Mouse (Mus musculus): ENCODE data around the gene Sqstm1. TPM values are rescaled to one million over a fixed set of nuclear protein-coding genes. Genes with fewer than 3 reads are reported as not detected.

The Sqstm1 gene
- polyA plus RNA-seq, 1 experiment from 2014 or later: 809 TPM

- Histone ChIP-seq H3K4me3 (ENCODE audit: inconsistent target) (no peak overlapping the region), H3K79me2 (ENCODE audit: inconsistent target) (no peaks in the 10 kb centered on the region), H3K36me3 (ENCODE audit: inconsistent target) (peaks cover 87% of the 10 kb centered on the region), H3K27ac (no peak overlapping the region)
- WGBS (ENCODE audit: missing documents): 89% methylated on average over 16 of the region's 16 CpGs
These were observed 53.8 kb downstream of the Sqstm1 start for GRCm38 (mm10) chr11:50156725-50157258.

GRCm38 (mm10) chr11:50155785-50156184 lies 54.8 kb downstream of the Sqstm1 start:
- 88% methylated on average over 2 of the region's 2 CpGs for WGBS (ENCODE audit: missing documents)
- peaks cover 97% of the 10 kb centered on the region for H3K36me3 ChIP-seq (ENCODE audit: inconsistent target)
- no peak overlapping the region for H3K27ac ChIP-seq

GRCm38 (mm10) chr11:50154777-50155520 lies 55.7 kb downstream of the Sqstm1 start:
- Histone ChIP-seq H3K27ac (no peak overlapping the region), H3K36me3 (ENCODE audit: inconsistent target) (peaks cover 98% of the 10 kb centered on the region), H3K79me2 (ENCODE audit: inconsistent target) (no peaks in the 10 kb centered on the region), H3K4me3 (ENCODE audit: inconsistent target) (no peak overlapping the region)
- 92% methylated on average over 12 of the region's 12 CpGs for WGBS (ENCODE audit: missing documents)

More at GRCm38 (mm10) chr11:50155785-50156184, 54.8 kb downstream of the Sqstm1 start:
- no peak overlapping the region for H3K4me3 ChIP-seq (ENCODE audit: inconsistent target)
- no peaks in the 10 kb centered on the region for H3K79me2 ChIP-seq (ENCODE audit: inconsistent target)

GRCm38 (mm10) chr11:50154166-50154565 lies 56.5 kb downstream of the Sqstm1 start:
- H3K27ac ChIP-seq: no peak overlapping the region

GRCm38 (mm10) chr11:50151374-50151773 lies 59.3 kb downstream of the Sqstm1 start:
- Histone ChIP-seq H3K36me3 (ENCODE audit: inconsistent target) (peaks cover 93% of the 10 kb centered on the region), H3K4me3 (ENCODE audit: inconsistent target) (no peak overlapping the region), H3K79me2 (ENCODE audit: inconsistent target) (no peaks in the 10 kb centered on the region), H3K27ac (no peak overlapping the region)
- WGBS (ENCODE audit: missing documents): 93% methylated on average over 3 of the region's 3 CpGs

More at GRCm38 (mm10) chr11:50154166-50154565, 56.5 kb downstream of the Sqstm1 start:
- WGBS (ENCODE audit: missing documents): 84% methylated on average over 9 of the region's 9 CpGs
- Histone ChIP-seq H3K36me3 (ENCODE audit: inconsistent target) (peaks cover 98% of the 10 kb centered on the region), H3K79me2 (ENCODE audit: inconsistent target) (no peaks in the 10 kb centered on the region), H3K4me3 (ENCODE audit: inconsistent target) (no peak overlapping the region)

GRCm38 (mm10) chr11:50149603-50150150 lies 61.0 kb downstream of the Sqstm1 start:
- no peak overlapping the region for H3K4me3 ChIP-seq (ENCODE audit: inconsistent target)
- 67% methylated on average over 9 of the region's 9 CpGs for WGBS (ENCODE audit: missing documents)
- no peaks in the 10 kb centered on the region for H3K79me2 ChIP-seq (ENCODE audit: inconsistent target)
- H3K27ac ChIP-seq: no peak overlapping the region
- H3K36me3 ChIP-seq (ENCODE audit: inconsistent target): peaks cover 94% of the 10 kb centered on the region

Other genes starting within 250 kb of the Sqstm1 start
- 245 to 360 TPM (median 267 TPM) in 3 replicates for gene Rnf130, start 185.5 kb downstream of the Sqstm1 start, polyA plus RNA-seq (2018)
- 44.0 to 64.7 TPM (median 64.2 TPM) in 3 replicates for gene Tbc1d9b, start 79.4 kb downstream of the Sqstm1 start, polyA plus RNA-seq (2018)
- 2.3 to 4.9 TPM (median 2.4 TPM) in 3 replicates for gene Mrnip, start 36.4 kb downstream of the Sqstm1 start, polyA plus RNA-seq (2018)
- 34.3 to 55.7 TPM (median 49.2 TPM) in 3 replicates for gene Mgat4b, start 63 bp upstream of the Sqstm1 start, polyA plus RNA-seq (2018)
- 6.5 to 23.2 TPM (median 6.5 TPM) in 3 replicates for gene Ltc4s, start 27.8 kb upstream of the Sqstm1 start, polyA plus RNA-seq (2018)
- 9.9 to 14.8 TPM (median 12.5 TPM) in 3 replicates for gene Maml1, start 81.5 kb upstream of the Sqstm1 start, polyA plus RNA-seq (2018)
- 353 to 731 TPM (median 370 TPM) in 3 replicates for gene Canx, start 114.8 kb upstream of the Sqstm1 start, polyA plus RNA-seq (2018)
- not detected in 3 replicates for gene Cby3, start 143.6 kb upstream of the Sqstm1 start, polyA plus RNA-seq (2018)
- gene Hnrnph1, start 166.2 kb upstream of the Sqstm1 start, polyA plus RNA-seq (2018): 98.4 to 136 TPM (median 136 TPM) in 3 replicates
- gene Rufy1, start 220.3 kb upstream of the Sqstm1 start, polyA plus RNA-seq (2018): 37.9 to 75.9 TPM (median 39.7 TPM) in 3 replicates

Data from macrophage (primary cell).